Mouse (Mus musculus): Measurements from ENCODE around the gene Banp. TPM values are rescaled to one million over a fixed set of nuclear protein-coding genes. Genes with fewer than 3 reads are reported as not detected.

Gene Banp
- total RNA-seq, 2 experiments from 2014 or later = 27.4 to 38.5 TPM

DNA sequence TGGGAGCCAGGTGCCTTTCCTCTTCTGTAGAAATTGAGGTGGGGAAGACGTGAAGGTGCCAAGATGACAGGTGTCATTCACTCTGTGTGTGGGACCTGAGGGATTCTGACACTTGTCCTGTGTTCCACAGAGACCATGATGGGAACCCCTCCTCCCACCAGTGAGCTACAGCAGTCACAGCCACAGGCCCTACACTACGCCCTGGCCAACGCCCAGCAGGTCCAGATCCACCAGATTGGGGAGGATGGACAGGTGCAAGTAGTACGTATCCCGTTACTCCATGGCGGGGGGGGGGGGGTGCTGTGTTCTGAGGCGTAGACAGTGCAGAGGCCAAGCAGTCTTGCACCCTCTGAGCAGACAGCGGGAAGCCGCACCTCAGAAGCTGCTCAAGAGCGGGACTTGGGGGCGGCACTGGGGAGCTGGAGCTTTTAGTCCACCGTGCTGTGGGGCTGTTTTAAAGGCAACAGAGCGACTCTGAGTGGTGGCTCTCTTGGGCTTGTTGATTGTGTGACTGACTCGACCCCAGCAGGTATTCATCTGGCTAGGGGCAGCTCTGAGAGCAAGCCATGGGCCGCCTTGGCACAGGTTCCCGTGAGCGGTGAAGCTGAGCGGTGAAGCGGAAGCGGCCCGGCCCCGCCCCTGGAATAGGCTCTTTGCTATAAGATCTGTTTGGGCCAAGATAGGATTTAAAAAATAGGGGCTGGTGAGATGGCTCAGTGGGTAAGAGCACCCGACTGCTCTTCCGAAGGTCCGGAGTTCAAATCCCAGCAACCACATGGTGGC lies 56.1 kb downstream of the Banp start:
- no peak for DNase-seq (ENCODE audit: low spot score in 2 of 2)
- intact Hi-C loops (cut with DNase I) = no loop called here

DNA sequence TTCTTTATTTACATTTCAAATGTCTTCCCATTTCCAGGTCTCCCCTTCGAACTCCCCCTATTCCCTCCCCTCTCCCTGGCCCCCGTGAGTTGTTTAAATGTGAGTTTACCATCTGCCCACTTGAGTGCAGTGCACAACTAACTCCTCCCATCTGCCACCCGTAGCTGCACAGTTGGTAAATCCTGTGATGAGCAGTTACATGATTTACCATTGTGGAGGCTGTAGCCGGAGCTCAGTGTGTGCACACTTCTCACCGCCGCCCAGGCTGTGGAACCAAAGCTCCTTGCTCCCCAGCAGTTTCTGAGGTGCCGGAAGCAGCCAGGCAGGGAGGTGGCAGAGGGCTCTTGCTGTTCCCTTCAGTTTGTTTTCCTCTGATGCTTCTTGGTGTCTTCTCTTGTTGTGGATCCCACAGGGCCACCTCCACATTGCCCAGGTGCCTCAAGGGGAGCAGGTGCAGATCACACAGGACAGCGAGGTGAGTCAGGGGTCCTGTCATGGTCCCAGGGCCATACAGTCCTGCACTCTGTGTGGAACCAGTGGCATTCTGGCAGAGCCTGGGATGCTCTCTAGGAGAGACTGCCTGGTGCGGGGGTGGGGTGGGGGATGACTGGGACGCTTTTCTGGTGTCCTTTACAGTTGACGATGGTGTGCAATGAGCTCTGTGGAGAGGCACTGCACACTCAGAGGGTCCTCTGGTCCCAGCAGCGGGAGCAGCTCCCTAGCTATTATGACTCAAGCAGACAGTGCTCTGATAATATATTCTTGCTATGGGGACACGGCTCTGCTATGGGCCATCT lies 57.3 kb downstream of the Banp start:
- intact Hi-C loops (cut with DNase I) = no loop called here
- peak in 1 of 2 experiments; percentile 41 for DNase-seq (ENCODE audit: low spot score in 2 of 2)

DNA sequence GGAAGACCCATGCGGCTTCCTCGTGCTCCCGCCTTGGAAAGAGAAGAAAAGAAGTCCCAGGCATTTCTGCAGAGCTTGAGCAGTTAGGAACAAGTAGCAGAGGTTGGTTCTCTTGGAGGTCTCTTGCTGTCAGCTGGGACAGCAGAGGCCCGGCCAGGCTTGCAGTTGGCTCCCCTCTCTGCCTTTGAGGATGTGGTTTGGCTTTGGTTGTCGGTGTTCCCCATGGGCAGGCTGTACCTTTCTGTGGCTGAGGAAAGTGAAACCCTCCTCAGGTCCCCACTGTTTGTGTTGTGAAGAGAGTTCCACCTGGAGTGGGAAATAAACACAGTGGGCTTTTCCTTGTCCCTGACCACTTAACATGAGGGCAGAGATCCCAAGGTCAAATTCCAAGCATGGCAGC lies 58.8 kb downstream of the Banp start:
- DNase-seq (ENCODE audit: low spot score in 2 of 2) = no peak
- intact Hi-C loops (cut with DNase I) = no loop called here

DNA sequence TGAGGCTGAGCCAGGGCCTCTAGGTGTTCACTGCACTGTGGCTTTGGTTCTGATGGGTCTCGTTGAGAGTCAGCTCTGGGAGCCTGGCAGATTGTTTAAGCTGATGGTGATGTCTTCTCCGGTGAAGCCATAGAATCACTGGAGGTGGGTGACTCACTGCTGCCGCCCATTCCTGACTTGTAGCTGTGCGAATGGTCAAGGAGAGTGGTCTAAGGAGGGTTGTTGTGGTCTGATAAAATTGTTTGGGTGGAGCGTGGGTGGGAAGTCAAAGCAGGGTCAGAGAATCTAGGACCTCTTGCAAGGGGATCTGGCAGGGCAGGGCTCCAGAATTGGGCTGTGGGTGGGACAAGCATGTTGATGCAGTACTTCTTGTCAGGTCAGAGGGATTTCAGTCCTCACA lies 61.1 kb downstream of the Banp start:
- DNase-seq (ENCODE audit: low spot score in 2 of 2) = no peak
- intact Hi-C loops (cut with DNase I) = no loop called here

DNA sequence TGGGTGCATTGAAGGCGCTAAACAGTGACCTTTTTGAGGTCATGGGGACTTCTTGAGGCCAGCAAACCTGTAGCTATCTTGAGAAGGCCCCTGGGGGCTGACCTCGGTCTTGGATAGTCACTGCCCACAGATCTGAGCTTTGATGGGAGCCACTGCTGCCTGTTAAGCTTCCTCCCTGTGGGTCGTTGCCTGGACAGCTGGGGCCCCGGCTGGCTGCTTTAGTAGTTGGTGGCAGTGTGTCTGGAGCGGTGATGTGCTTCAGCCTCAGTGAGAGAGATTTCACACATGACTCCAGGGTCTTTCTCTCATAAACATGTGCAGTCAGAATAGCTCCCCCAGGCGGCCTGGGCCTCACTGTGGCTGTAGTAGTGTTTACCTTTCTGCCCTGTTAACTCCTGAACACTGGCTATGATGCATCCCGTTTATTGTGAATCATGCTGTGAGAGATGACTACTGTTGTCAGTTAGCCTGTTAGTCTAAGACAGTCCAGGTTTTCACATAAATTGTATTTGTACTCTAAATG lies 61.6 kb downstream of the Banp start:
- DNase-seq (ENCODE audit: low spot score in 2 of 2) = no peak
- intact Hi-C loops (cut with DNase I) = no loop called here

DNA sequence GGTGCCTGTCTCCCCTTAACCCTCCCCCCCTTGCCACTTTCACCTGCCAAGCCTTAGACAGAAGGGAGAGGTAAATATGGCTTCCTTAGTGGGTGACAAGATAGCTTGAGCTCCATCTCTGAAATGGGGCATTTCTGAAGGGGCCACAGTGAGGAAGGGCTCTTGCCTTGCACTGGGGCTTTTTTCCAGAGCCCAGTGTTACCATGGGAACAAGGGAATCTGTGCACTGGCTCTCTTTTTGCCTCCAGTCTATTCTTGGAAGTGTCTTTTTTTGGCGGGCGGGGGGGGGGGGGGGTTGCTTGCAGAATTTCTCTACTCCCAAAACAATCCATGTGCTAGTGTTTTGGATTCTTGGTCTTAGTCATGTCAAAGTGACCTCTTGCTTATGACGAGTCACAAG lies 65.1 kb downstream of the Banp start:
- DNase-seq (ENCODE audit: low spot score in 2 of 2) = no peak
- intact Hi-C loops (cut with DNase I) = no loop called here

DNA sequence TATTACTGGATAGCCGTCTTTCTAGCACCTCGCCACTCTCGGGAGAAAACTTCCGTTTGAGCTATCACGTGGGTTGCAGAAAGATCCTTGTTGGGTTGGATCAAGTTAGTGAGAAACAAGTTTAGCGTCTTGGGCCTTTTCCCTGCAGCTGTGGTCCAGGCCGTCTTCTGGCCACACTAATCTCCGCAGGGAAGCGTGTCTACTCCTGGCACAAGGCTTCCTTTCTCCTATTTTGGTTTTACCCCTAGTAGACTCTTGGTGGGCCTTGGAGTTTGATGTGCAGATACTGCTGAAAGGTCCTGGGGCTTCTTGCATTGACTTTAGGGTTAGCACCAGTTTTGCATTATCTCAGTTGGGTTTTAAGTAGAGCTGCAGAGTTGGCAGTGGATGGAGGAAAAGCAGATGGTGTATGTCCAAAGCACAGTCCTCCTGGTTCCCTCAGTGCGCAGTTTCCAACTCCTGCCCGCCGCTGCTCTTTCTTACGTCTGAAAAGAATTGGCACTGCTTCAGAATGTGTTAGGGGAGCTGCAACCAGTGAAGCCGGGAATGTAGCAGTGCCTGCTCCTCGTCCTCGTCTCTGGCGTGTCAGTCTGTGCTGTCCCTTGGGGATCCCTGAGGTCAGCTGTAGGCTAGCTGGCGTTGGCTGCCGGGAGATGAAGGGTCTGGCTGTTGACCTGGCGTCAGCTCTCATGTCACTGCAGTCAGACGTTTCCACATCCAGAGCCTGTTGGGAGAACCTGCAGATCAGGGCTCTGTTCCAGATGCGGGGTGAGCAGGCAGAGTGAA lies 68.7 kb downstream of the Banp start:
- peak in 1 of 2 experiments; percentile 45 for DNase-seq (ENCODE audit: low spot score in 2 of 2)
- intact Hi-C loops (cut with DNase I) = no loop called here

DNA sequence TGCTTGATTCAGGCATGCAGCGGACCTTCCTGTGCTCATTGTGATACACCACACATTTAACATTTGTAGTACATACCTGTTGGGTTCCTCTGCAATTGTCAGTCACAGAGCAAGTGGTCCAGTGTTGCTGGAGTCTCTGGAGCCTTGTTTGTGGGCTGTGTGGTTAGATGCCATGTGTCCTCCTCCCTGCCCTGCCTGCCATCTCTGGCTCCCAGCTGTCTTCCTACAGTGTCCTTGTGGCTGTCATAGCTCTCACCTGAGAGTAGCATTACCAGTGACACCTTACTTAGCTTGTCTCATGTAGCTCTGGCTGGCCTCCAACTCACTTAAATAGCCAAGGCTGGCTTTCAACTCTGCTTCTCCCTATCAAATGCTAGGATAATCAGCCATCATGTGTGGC lies 69.6 kb downstream of the Banp start:
- intact Hi-C loops (cut with DNase I) = no loop called here
- DNase-seq (ENCODE audit: low spot score in 2 of 2) = no peak

DNA sequence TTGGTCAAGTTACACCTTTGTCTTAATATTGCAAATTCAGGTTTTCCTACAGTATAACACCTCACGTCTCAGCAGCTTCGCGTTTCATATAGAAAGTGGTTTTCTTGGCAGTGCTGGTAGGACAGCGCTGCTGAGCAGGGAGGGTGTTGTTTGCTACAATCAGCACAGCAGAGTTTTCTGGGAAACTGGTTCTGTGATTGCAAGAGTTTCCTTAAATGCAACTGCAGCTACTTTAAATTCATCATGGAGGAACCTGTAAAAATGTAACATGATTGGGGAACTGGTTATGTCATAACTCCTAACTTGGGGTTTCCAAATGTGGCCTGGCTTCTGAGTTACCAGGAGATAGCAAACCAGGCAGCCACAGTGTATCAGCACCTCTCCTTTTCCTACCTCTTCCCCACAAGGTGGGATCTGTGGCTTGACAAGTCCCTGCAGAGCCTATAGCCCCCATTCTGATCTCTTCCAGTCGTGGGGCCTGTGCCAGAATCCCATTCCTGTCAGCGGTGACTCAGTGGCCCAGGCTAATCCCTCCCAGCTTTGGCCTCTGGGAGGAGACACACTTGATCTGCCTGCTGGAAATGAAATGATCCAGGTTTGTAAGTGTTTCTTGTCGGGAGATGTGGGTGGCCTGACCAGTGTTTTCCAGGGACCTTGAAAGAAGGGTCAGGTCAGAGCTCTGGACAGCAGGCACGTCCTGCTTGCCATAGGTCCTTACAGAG lies 70.7 kb downstream of the Banp start:
- DNase-seq (ENCODE audit: low spot score in 2 of 2) = no peak
- intact Hi-C loops (cut with DNase I) = no loop called here

DNA sequence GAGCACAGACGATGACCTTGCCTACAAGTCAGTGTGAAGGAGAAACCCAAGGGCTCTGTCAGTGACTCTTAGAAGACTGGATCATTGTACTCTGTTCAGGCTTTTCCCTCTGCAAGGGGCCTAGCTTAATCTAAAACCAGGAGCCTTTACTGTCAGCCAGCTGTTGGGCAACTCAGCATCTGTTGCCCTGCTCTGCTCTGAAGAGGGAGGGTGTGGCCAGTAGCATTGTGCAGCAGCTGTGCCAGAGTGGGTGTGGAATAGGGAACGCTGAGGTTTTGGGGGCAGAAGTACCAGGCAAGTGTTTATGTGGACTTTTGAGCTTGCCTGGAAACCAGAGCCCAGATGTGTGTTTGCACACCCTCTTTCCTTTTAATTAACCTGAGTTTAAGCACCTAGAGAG lies 72.2 kb downstream of the Banp start:
- intact Hi-C loops (cut with DNase I) = no loop called here
- no peak for DNase-seq (ENCODE audit: low spot score in 2 of 2)

DNA sequence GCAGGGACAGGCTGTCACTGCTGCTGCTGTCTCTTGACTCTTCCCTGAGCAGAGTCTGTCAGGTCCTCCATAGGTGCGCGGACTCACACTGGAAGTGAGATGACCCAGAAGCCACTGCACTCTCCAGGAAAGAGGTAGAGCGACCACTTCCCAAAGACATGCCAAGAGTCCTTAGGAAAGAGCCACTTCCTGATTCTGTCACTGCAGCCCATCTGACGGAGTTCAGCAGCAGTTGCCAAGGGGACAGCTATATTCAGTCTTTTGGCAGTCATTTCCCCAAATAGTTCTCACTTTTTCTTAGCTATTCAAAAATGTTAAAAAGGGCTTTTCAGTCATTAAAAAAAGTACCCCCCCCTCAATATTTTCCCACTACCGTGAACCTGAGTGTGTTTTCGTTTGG lies 72.7 kb downstream of the Banp start:
- peak in 1 of 2 experiments; percentile 50 for DNase-seq (ENCODE audit: low spot score in 2 of 2)
- intact Hi-C loops (cut with DNase I) = no loop called here

DNA sequence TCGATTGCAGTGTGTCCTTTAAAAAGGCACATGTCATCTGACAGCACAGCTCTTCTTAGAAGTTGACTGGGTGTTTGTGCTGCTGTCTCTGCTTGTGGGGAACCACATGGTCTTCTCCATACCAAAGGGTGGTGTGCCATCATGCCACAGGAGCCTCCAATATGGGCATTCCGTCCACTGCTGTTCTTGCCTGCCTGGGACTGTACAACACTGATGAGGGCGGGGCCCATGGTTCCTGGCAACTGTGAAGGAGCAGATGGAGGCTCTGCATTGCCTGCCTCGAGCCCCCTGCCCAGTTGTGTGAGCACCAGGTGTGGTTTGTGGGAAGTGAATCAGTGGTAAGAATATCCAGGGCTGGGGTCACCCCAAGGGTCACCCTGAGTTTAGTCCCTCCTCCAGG lies 73.2 kb downstream of the Banp start:
- DNase-seq (ENCODE audit: low spot score in 2 of 2) = no peak
- intact Hi-C loops (cut with DNase I) = no loop called here

DNA sequence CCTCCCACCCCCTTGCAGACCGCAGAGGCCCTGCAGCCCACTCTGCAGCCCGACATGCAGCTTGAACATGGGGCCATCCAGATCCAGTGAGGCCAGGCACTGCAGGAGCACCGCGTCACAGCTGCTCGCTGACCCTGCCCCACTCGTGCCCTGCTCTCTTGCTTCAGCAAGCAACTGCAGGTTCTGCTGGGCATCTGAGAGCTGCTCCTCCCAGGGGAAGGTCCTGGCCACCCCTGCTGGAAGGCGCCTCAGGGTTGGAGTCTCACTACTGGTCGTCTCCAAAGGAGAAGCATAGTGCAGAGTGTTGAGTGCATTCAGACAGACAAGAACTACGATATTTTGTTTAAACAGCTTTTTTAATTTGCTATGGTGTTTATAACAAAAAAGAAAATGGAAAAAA lies 76.0 kb downstream of the Banp start:
- DNase-seq (ENCODE audit: low spot score in 2 of 2) = no peak
- intact Hi-C loops (cut with DNase I) = no loop called here

DNA sequence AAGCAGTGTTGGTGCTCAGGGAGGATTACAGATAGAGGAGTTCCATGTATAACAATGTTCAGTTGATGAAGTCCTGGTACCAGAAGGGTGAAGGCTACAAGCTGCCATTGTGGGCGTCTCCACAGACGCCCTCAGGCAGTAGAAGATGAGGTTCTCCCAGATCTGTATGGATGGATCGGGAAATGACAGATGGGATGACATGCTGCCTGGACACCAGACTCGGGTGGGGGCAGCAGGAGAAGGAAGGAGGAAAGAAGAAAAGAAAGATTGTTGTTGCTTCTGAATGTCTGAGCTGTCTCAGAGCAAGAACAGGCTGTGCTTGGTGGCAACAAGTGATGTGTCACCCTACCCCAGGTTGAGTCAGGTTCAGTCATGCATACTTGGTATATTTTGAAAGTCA lies 78.6 kb downstream of the Banp start:
- intact Hi-C loops (cut with DNase I) = no loop called here
- DNase-seq (ENCODE audit: low spot score in 2 of 2) = no peak

DNA sequence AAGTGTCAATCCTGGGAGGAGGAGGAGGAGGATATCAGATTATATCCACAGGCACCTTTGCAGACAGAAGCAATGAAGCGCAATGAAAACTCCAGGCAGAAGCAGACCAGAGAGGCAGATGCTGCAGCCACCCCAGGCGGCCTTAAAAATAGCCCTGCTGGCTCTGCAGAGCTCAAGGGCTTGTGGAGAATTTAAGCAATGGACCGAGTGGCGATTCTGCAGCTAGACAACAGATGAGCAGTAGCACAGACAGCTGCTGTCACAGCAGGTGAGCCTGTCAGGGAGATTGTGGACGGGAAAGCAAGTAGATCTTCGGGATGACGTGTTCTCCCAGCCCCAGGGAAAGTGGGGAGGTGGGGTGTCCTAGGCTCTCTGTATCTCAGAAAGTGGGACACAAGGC lies 81.4 kb downstream of the Banp start:
- DNase-seq (ENCODE audit: low spot score in 2 of 2) = no peak
- intact Hi-C loops (cut with DNase I) = no loop called here

DNA sequence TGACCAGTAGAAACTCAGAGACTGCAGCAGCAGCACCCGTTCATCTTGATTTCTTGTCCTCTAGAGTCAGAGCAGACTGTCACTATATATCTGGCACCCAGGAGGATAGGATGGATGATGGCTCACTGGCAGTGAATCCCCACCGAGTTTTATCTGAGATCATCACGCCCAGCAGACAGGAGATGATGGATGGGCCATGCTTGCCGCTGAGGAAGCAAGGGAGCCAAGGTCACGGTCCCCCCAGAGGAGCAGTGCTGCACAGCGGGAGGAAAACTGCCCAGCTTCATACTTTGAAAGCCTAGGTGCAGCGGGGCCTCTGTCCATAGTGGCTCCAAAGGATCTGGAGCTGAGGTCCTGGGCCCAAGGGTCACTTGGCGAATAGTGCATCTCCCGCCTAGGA lies 83.2 kb downstream of the Banp start:
- intact Hi-C loops (cut with DNase I) = no loop called here

DNA sequence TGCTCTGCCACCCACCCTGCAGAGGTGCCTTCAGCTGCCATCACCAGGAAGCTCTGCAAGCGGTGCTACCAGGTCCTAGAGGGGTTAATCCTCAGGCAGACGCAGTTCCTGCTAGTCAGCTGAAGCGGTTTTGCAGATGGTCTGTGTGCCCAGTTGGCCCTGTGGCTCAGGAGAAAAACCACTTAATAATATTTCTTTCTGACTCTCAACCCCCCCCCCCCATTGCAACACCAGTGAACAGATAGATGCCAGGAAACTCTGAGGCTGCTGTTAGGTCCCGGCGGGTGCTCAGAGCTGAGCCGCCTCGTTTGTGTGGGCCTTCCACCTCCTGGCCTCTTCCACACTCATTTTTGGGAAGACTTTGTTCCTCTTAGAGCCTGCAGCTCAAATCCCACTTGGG lies 86.0 kb downstream of the Banp start:
- intact Hi-C loops (cut with DNase I) = no loop called here
- no peak for DNase-seq (ENCODE audit: low spot score in 2 of 2)

More for the DNA sequence above, 83.2 kb downstream of the Banp start:
- DNase-seq (ENCODE audit: low spot score in 2 of 2) = no peak

DNA sequence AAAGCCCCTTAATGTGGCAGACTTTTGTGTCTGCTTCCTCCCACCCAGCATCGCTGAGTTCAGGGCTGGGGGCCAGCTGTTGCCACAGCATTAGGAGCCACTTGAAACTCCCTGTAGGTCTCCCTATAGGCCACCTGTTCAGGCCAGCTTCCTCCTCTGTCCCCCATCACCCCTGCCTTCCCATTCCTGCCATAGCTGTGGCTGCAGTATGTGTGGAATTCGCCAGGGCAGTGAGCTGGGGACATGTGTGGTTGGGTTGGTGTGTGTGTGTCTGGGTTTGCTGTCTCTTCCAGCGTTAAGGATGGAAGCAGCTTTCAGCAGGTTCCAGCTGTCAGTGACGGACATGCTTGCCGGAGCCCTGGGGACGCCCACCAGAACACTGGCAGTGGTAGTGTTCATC lies 86.8 kb downstream of the Banp start:
- no peak for DNase-seq (ENCODE audit: low spot score in 2 of 2)
- intact Hi-C loops (cut with DNase I) = no loop called here

DNA sequence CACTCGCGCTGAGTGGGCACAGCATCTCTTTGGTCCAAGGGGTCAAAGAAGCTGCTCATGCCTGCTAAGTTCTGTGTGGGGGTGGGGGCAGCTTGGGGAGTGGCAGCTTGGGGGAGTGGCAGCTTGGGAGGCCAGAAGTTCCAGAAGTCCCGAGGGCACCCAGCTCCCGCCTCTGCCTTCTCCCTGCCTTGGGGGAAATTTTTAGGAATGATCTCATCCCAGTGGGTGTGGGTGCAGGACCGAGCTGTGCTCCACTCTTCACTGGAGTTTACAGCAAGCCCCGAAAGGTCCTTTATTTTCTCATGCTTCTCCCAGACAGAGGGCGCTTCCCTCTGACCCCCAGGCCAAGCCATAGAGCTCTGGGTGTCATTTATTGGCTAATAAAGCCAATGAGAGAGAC lies 87.7 kb downstream of the Banp start:
- intact Hi-C loops (cut with DNase I) = no loop called here
- DNase-seq (ENCODE audit: low spot score in 2 of 2) = no peak

Data from left cerebral cortex, postnatal 14 days (tissue).